Mouse (Mus musculus) heart, postnatal 10 days (tissue): ENCODE data around the gene Slc22a16. TPM values are rescaled to one million over a fixed set of nuclear protein-coding genes. Genes with fewer than 3 reads are reported as not detected.
A peak's percentile ranks its signal among the peaks of the same experiment; 100 is the strongest.

Source experiments
- DNase-seq, 2 experiments: peaks; one replicate each; pipeline ENCODE4 v3.0.0; 2021
- intact Hi-C: fragments of 180-260 bp; cut with DNase I; formaldehyde crosslinking; loops from one replicate; pipeline ENCODE4 v1.15.1; 2025
- total RNA-seq, 2 experiments: library from RNA; stranded (reverse); gene quantifications; 2 replicates each; pipeline ENCODE4 v1.2.3; 2021

The Slc22a16 gene
- total RNA-seq, 2 experiments from 2014 or later = not detected

DNA sequence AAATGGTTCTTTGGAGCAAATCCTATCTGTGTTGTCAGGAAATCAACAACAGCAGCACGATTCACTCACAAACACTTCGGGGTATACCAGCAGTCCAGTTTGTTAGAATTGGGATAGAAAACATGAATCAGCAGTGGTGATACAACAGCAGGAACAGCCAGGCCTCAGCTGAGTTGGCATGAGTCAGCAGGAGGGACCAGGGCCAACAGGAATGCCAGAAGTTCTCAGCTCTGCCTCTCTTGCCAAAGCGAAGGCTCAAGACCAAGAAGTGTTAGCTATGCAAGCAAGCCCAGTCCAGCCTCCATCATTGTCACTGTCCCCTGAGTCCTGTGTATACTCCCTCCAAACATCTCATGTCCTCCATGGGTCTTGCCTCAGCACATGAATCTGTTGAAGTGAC lies 27.0 kb downstream of the Slc22a16 start:
- peak; percentile 24 to 40 for DNase-seq
- intact Hi-C loops = no loop called here

DNA sequence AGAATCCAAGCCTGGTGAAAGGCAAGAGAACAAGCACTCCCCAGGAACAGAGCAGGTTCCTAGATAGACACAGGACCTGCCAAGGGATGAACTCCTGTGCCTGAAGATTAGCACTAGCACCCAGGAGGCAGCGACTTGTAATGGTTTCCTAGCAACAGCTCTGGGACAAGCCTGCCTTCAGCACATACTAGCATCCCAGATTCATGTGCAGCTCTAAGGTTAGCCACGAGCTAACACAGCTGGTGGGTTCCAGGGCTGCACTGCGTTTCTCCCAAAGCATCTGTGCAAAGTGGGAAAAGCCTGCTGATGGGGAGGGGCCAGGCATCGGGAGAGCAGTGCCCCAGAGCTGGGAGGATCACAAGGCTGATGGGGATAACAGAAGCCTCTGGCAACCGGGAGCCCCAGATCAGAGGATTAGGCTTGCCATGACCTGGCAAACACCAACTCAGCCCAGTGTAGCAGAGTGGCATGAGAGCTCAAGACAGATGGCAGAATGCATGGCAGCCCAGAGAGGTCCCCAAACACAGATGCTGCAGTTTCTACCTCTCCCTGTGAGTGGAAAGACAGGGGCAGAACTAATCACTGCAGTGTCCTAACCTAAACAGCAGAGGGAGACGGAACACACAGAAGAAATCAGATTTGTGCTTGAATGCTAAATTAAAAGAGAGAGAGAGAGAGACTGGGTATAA lies 34.7 kb downstream of the Slc22a16 start:
- DNase-seq = no peak
- intact Hi-C loops = no loop called here

DNA sequence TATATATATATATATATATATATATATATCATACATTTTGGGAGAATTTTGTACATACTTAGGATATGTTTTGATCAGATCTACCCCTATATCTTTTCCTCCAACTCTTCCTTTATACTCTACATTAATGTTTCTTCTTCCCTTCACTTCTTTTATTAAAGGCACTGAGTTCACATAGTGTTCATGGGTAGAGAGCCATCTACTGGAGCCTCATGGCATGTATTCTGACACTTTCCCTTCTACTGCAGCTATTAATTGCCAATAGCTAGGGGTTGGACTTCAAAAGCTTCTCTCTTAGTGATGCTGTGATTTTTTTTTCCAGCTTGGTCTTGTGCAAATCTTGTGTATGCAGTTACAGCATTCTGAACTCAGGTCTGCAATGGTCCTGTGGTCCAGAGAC lies 47.8 kb downstream of the Slc22a16 start:
- intact Hi-C loops = loop anchor here (10.0 kb wide), 1 partner anchor 353 kb away; no protein-coding TSS in a partner anchor
- no peak for DNase-seq

DNA sequence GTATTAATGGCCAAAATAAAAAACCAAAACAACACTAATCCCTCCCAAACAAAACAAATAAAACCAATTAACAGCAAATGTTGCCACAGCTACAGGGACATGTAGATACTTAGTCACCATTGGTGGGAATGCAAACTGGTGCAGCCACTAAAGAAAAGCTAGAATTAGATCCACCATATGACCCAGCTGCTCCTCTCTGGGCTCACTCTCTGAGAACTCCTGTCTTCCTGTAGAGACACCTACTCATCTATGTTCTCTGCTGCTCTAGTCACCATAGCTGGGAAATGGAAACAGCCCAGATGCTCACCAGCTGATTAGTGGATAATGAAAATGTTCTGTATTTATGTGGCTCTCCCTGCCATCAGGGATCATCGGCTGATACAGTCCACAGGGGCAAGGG lies 49.6 kb downstream of the Slc22a16 start:
- intact Hi-C loops = loop anchor here (10.0 kb wide), 1 partner anchor 355 kb away; no protein-coding TSS in a partner anchor

DNA sequence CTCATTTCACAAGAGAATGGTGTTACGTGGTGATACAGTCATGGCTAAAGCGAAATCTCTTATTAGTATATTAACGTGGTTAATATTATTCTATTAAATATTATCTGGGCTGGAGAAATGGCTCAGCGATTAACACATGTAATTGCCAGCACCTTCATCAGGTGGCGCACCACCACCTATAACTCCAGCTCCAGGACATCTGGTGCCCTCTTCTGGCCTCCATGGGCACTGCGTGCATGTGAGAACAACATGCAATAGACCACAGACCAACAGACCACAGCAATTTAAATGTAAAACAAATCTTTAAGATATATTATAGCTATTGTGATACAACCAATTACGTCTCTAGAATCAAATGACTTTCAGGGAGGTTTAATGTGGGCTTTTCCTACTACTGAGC lies 59.0 kb downstream of the Slc22a16 start:
- intact Hi-C loops = no loop called here
- DNase-seq = peak; percentile 62 to 73

More for the DNA sequence above, 49.6 kb downstream of the Slc22a16 start:
- no peak for DNase-seq

DNA sequence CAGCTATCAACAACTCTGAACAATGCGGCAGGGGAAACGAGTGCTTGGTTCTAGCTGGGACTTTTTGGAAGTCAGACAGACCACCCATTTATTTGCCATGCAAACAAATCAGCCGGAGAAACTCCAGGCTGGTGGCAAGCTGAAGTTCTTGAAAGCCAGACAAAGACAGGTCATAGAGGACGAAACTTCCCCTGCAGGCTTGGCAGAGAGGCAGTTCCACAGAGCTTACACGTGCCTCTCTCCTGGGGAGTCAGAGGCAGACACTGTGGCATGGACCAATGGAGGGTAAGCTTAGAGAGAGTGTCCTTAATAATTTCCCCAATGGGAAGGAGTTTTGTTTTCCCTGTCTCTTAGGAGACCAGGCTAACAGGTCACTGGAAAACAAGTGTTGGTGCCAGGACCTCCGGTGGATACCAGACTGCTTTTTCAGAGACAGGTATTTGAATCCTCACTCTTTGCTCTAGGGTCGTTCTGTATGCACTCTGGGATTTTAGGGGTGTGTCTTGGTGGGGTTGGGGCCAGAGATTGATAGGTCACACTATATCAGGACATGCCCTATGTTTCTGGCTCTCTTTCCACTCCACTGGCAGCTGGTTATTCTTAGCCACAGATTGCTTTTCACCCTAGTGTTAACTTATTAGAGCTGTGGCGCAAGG lies 59.6 kb downstream of the Slc22a16 start, which contains the start of gene Ddo:
Ddo (plus strand) TSS at position 356 of the 656 bp plus-strand sequence.
- intact Hi-C loops = no loop called here
- DNase-seq = peak; percentile 84 to 87

DNA sequence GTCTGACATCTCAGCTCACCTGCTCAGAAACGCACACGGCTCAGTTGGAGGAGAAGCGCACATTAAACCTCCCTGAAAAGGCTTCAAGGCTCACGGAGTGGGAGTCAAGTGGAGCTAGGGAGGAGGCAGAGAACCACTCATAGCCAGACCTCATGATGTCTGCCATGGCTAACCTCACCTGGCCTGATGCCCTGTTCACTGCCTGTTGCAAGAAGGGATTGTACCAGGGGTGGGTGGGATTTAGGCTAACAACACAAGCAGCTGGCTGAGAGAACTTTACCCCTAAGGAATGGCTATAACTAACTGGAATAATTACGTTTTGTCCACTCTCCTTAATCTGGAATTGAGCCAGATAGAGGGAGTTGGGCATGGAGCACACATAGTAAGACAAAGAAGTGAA lies 60.3 kb downstream of the Slc22a16 start:
- DNase-seq = peak; percentile 62 to 71
- intact Hi-C loops = no loop called here

DNA sequence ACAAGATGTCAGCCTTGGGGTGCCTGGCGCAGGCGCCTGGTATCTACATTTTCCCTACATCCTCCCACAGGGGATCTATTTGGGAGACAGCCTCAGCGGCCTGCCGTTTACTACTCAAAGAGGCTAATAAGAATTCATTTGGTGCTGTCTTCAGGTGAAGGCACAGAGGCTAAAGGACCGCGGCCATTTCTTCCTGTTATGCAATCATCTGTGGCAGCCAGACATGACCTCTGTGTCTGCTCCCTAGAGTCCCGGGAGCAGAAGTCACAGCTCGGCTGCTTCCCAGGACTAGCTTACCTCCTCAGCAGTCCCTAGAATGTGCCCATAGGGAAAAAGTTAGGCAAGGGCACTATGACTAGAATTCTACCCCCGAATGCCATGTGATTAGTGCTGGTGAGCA lies 60.8 kb downstream of the Slc22a16 start:
- DNase-seq = peak; percentile 40 to 43
- intact Hi-C loops = no loop called here

DNA sequence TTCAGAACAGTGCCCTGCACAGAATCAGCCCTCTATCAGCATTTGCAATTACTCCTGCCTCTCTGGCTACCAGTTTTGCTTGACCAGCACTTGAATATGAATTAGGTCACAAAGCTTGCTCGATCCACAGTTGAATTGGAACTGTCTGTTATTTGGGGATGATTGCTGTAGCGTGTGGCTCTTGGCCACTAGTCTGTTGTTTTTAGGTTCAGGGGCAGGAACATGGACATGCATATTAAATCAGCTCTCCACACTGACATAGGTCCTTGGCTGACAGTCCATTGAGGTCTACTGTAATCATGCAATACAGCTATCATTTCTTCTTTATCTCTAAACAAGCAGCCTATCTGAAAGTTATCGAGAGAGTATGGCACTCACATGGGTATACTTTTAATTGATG lies 62.0 kb downstream of the Slc22a16 start:
- no peak for DNase-seq
- intact Hi-C loops = no loop called here

DNA sequence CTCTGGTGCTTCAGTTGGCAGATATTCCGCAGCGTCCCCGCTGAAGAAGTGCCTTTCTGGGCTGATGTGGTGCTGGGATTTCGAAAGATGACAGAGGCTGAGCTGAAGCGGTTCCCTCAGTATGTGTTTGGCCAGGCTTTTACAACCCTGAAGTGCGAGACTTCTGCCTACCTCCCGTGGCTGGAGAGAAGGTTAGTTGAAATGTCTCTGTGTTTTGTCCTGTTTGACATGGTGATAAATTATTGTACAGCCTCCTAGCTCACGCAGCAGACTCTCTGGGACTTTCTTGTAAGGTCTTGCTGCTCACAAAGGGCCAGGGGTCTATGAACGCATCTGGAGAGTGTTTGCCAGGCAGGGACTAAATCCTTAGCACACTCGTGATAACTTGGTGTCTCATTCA lies 67.2 kb downstream of the Slc22a16 start:
- intact Hi-C loops = no loop called here
- no peak for DNase-seq

DNA sequence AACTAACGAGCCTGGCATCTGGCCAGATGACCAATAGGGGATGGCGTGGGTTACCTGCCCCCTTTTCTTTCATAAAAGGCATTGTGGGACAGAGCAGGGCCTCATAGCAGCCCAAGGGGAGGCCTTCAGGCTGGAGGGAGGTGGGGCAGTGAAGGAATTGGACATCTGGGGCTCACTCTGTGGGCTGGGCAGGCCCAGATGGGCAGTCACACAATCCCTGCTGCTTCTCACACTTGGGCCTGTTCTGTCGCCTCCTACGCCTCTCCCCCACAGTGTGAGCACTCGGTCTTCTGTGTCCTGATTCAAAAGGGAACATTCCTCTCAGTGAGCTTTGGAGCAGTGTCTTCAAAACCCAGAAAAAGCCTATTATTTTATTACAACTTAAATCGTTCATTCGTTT lies 68.1 kb downstream of the Slc22a16 start:
- peak in 1 of 2 experiments; percentile 26 for DNase-seq
- intact Hi-C loops = no loop called here

DNA sequence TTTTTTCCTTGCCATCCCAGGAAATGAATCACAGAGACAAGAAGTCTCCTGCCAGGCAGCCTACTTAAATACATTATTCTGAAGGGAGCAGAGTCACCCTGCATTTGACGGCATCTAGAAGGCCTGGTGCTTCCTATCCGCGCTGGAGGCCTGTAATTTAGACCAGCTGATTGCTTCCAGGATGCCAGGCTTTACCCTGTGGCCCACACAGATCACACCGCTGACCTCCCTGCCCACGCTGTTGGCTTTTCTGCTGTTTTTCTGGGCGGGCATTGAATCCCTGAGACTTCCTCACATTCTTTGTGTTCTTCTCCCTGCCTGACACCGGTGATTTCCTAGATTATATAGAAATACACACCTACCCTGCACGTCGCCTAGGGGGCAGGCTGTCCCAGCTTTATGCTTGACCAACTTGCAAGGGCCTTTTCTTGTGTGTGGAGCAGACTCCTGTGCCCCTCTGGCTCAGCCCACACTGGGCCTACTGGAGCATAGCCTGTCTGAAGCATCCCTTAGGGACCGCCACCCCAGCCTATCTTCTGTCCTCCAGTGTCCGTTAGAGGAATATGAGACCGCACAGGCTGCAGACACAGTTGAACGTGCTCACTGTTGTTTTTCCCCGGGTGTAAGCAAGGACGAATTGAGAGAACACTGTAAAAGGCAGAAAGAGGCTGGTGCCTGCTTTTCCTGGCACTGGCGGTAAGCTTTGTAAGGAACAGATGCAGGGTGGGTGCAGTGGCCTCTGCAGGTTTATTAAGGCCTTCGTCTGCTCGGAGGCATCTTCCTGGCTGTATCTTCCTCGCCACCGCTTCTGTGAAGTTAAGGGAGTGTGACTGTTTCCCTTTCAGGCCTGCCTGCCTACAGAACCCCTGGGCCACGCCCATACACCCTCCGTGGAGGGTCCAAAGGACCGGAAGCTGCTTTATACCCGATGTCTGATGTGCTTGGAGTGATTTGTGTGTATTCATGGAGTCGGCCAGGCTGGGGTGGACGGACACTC lies 69.0 kb downstream of the Slc22a16 start:
- no peak for DNase-seq
- intact Hi-C loops = no loop called here

DNA sequence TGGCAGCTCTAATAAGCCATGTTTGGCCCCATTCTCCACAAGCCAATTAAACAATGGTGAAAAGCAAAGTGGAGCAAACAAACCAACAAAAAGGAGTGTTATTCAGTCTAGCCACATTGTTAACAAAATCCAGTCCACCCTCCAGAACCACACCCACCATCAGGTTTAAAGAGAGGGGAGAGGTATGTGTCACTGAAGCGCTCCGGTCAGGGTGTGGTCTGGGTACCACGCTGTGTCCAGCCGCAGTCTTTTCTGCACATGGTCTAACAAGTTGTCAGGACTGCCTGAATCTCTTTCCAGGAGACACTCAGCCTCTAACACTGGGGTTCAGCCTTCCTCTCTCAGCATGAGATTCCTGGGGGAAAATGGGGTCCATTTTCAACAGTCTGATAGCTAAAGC lies 70.3 kb downstream of the Slc22a16 start:
- intact Hi-C loops = no loop called here
- DNase-seq = no peak

DNA sequence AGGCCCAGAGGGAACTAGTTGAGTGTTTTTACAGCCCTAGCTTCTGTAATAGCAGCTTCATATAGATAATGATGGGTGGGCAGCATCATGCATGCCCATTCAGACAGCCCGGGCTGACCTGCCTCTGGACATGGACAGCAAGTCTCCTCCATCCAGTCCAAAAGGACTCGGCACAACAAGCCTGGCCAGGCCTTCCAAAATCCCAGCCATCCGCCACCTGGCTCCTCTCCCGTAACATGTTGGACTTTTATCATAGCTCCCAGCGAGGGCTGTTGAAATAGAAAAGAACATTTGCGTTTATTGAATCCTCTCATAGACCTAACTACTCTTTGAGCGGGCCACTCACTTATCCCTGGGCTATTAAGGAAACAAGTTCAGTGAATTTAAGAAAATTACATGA lies 71.8 kb downstream of the Slc22a16 start:
- intact Hi-C loops = no loop called here
- DNase-seq = peak; percentile 21 to 29

DNA sequence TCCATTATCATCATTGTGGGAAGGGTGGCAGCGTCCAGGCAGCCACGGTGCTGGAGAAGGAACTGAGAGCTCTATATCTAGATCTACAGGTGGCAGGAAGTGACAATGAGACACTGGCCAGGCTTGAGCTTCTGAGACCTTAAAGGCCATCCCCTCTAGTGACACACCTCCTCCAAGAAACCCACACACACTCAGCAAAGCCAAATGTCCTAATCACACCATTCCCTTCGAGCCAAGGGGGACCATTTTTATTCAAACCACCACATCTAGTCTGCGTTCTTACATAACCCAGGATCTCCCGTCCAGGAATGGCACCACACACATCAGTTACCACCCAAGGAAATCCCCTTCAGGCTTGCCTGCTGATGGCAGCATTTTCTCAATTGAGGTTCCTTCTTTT lies 73.0 kb downstream of the Slc22a16 start:
- intact Hi-C loops = no loop called here
- DNase-seq = no peak

DNA sequence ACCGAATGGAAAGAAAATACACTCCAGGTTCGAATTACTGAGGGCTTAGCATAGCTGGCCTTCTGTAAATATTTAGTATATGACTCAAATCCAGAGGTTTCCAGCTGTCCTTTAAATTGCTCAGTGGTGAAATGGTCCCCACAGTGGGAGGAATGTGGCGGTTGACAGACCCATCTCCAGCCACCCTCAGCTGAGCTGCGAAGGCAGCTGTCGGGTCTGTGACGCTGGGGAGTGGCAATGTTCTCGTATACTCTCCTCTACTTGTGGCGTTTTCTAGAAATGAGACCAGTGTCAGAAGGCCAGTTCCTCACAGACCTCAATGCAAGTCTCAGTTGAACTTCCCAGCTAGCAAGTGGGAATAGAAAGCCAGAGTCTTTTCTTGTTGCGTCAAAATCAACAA lies 74.3 kb downstream of the Slc22a16 start:
- no peak for DNase-seq
- intact Hi-C loops = no loop called here

DNA sequence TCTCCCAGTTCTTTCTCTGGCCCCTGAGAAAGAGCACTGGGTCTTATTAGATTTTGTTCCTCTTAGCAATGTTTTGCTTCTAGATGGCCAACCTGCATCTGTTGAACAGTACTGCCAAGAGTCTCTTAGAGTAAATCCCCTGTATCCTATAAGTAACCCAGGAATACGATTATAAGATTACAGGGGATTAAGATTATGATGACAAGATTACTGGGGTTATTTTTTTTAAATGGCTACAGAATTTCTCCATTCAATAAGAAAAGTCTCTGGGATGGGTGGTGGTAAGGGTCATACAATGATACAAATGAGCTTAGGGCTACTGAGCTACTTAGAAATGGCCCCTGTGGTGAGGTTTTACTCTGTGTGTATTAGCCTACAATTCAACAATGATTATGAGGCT lies 75.2 kb downstream of the Slc22a16 start:
- DNase-seq = no peak

DNA sequence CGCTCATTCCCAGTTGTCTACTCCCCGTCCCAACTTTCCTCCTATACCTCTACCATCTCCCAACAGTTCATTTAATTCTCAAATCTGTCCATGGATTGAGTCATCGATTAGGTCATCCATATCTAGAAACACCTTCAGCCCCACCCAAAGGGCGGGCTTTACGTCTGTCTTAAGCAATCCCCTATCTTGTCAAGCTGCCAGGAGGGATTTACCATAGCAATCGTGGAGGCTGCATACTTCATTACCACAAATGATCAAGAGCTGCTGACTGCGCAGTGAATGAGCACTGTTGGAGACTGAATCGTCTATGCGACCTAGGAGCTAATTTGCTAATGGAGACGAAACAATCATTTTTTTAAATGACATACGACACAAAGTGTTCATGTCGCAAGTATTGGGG lies 78.6 kb downstream of the Slc22a16 start:
- DNase-seq = no peak
- intact Hi-C loops = loop anchor here (1.0 kb wide), 1 partner anchor 236 kb away; no protein-coding TSS in a partner anchor

More for the DNA sequence above, 75.2 kb downstream of the Slc22a16 start:
- intact Hi-C loops = no loop called here

DNA sequence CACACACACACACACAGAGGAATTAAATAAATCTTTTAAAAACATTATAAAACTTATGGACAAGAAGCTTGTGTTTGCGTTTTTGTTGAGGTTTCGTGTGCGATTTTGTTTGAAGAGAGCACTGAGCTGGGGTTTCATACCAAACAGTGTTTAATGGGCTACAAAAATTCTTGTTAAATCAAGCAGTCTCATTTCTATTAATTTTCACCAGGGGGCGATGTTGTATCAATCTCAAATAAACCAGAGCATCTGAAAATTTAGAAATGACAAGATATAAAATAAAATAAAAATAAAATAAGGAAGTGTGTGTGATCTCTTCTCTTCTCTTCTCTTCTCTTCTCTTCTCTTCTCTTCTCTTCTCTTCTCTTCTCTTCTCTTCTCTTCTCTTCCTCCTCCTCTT lies 79.5 kb downstream of the Slc22a16 start:
- peak in 1 of 2 experiments; percentile 30 for DNase-seq
- intact Hi-C loops = loop anchor here (1.0 to 10.0 kb wide), 2 partner anchors 235 to 325 kb away; no protein-coding TSS in a partner anchor

DNA sequence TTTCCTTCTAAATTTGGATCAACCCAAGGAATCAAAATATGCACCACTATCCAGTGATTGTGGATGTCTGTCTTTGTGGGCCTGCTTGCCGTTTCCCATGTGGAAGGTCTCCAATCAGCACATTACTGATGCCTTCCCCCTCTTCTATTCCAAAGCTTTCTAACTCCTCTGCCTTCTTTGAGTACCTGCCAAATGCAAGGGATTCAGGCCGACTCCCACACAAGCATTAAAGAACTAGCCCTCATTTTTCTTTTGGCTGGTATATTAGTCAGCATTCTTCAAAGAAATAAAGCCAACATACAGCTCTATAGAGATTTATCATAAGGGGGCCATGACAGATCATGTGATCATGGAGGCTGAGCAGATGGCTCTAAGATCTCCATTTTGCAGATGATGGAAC lies 81.5 kb downstream of the Slc22a16 start:
- DNase-seq = no peak

More for the DNA sequence above, 81.5 kb downstream of the Slc22a16 start:
- intact Hi-C loops = loop anchor here (10.0 kb wide), 1 partner anchor 323 kb away; no protein-coding TSS in a partner anchor
